Mouse (Mus musculus) kidney, adult 2 months (tissue): ENCODE results near the gene Nbeal2.

ENCODE experiments used
- CTCF ChIP-seq: fragments of 200-500 bp; conservative IDR thresholded peaks from 2 replicates; pipeline ENCODE4 v1.5.1; 2011; ENCODE audit warnings: low read depth, mild to moderate bottlenecking, control low read depth, low read length, moderate library complexity, mixed read lengths; ENCODE audit not compliant: insufficient read depth, insufficient read length
- POLR2A ChIP-seq: fragments of 200-500 bp; IDR thresholded peaks from one replicate; pipeline ENCODE4 v1.6.1; 2011; ENCODE audit warnings: low read depth, low read length, control low read depth

GRCm38 (mm10) chr9:110643787-110644186 is 10.2 kb downstream of the Nbeal2 start:
- TF ChIP-seq POLR2A = no peak
- TF ChIP-seq CTCF = no peak
